In genomic region chr4:136462086-136462838, GRCm38 (mm10) we compare ENCODE assay signal across 8 mouse cellular contexts. TPM values are rescaled to one million over a fixed set of nuclear protein-coding genes. Genes with fewer than 3 reads are reported as not detected.
DNase-seq lines count a peak whose midpoint lies in the region; ATAC-seq and TF ChIP-seq lines count a peak whose summit lies in the region.

Gene 6030445D17Rik, plus strand, starts transcription at chr4:136462250.

- H3K9me3 ChIP-seq in heart, embryonic 13.5 days, result no peaks in the 10 kb centered on the region
- H3K9me3 ChIP-seq in kidney, embryonic 16.5 days (ENCODE audit: low read length), result no peaks in the 10 kb centered on the region
- no peaks in the 10 kb centered on the region for H3K9me3 ChIP-seq in liver, embryonic 15.5 days (replicated peaks)
- H3K9me3 ChIP-seq in neural tube, embryonic 12.5 days, result no peaks in the 10 kb centered on the region

- H3K27ac ChIP-seq in bone marrow macrophage, adult 2 months (ENCODE audit: insufficient read depth, low read depth, low read length), result no peak within 1 kb of the TSS
- peak within 1 kb of the TSS; percentile 85 for H3K27ac ChIP-seq in heart, embryonic 13.5 days (replicated peaks)
- peak within 1 kb of the TSS; percentile 84 for H3K27ac ChIP-seq in kidney, embryonic 16.5 days (ENCODE audit: low read length)
- H3K27ac ChIP-seq in liver, embryonic 15.5 days (replicated peaks), result 0 out of 2 replicates have a peak within 1 kb of the TSS, but pooled peaks have one; percentile 33
- H3K27ac ChIP-seq in neural tube, embryonic 12.5 days, result no peak within 1 kb of the TSS
- H3K27ac ChIP-seq in testis, adult 2 months (ENCODE audit: control insufficient read depth, insufficient read depth, low read depth, low read length), result peak within 1 kb of the TSS; percentile 85

- no peak for TF ChIP-seq CTCF in C2C12 (IDR thresholded peaks at IDR 0.05; ENCODE audit: control insufficient read depth, insufficient read depth, insufficient read length)
- no peak for TF ChIP-seq CTCF in bone marrow macrophage, adult 2 months (IDR thresholded peaks at IDR 0.05; ENCODE audit: low read depth, low read length)
- TF ChIP-seq CTCF in testis, adult 2 months (IDR thresholded peaks at IDR 0.05; ENCODE audit: control insufficient read depth, insufficient read depth, insufficient replicate concordance, low read depth, low read length), result no peak

- peak; percentile 35 for DNase-seq in fibroblast of lung, adult 2 months (ENCODE audit: low read depth)

- ATAC-seq in heart, embryonic 13.5 days (ENCODE audit: extremely low read depth, insufficient number of reproducible peaks, low FRiP score, low TSS enrichment), result peak; percentile 65
- peak; percentile 73 for ATAC-seq in kidney, embryonic 16.5 days (ENCODE audit: low FRiP score, low TSS enrichment)
- ATAC-seq in liver, embryonic 15.5 days (ENCODE audit: insufficient read depth), result peak; percentile 59
- peak; percentile 61; the same call in 1 of the 2 replicates for ATAC-seq in neural tube, embryonic 12.5 days (ENCODE audit: low FRiP score, low read depth)

- H3K36me3 ChIP-seq in C2C12 (ENCODE audit: control insufficient read depth, insufficient read depth), result no peaks in the 10 kb centered on the region
- H3K36me3 ChIP-seq in heart, embryonic 13.5 days, result no peaks in the 10 kb centered on the region
- no peaks in the 10 kb centered on the region for H3K36me3 ChIP-seq in kidney, embryonic 16.5 days (ENCODE audit: insufficient read depth, low read length)
- H3K36me3 ChIP-seq in liver, embryonic 15.5 days (replicated peaks), result no peaks in the 10 kb centered on the region
- H3K36me3 ChIP-seq in neural tube, embryonic 12.5 days, result no peaks in the 10 kb centered on the region
- no peaks in the 10 kb centered on the region for H3K36me3 ChIP-seq in testis, adult 2 months (ENCODE audit: control insufficient read depth, insufficient read depth, low read length)

- no peaks in the 10 kb centered on the region for H3K79me3 ChIP-seq in C2C12 (ENCODE audit: low read depth)

- H3K79me2 ChIP-seq in C2C12 (ENCODE audit: control insufficient read depth, insufficient read depth), result no peaks in the 10 kb centered on the region

- peak within 1 kb of the TSS; percentile 34 for H3K4me3 ChIP-seq in C2C12 (ENCODE audit: insufficient read depth, poor library complexity, severe bottlenecking)
- H3K4me3 ChIP-seq in bone marrow macrophage, adult 2 months (ENCODE audit: insufficient read depth, low read length), result peak within 1 kb of the TSS; percentile 67
- peak within 1 kb of the TSS; percentile 67 for H3K4me3 ChIP-seq in heart, embryonic 13.5 days
- H3K4me3 ChIP-seq in kidney, embryonic 16.5 days (ENCODE audit: low read length), result peak within 1 kb of the TSS; percentile 61
- peak within 1 kb of the TSS; percentile 56 for H3K4me3 ChIP-seq in liver, embryonic 15.5 days (replicated peaks)
- peak within 1 kb of the TSS; percentile 64 for H3K4me3 ChIP-seq in neural tube, embryonic 12.5 days
- H3K4me3 ChIP-seq in testis, adult 2 months (ENCODE audit: control insufficient read depth, low read depth, low read length), result peak within 1 kb of the TSS; percentile 86

- under 1% methylated on average over 59 of the region's 64 CpGs for WGBS in heart, embryonic 13.5 days
- under 1% methylated on average over 58 of the region's 64 CpGs for WGBS in kidney, embryonic 16.5 days
- 3% methylated on average over 64 of the region's 64 CpGs for WGBS in liver, embryonic 15.5 days (ENCODE audit: insufficient replicate concordance)
- under 1% methylated on average over 61 of the region's 64 CpGs for WGBS in neural tube, embryonic 12.5 days

- peak within 1 kb of the TSS; percentile 88 for H3ac ChIP-seq in C2C12 (ENCODE audit: control insufficient read depth, insufficient read length, low read depth)

- peaks cover 9% of the 10 kb centered on the region for H3K4me1 ChIP-seq in bone marrow macrophage, adult 2 months (ENCODE audit: control insufficient read depth, insufficient read depth, low read length)
- H3K4me1 ChIP-seq in heart, embryonic 13.5 days, result peaks cover 40% of the 10 kb centered on the region
- peaks cover 30% of the 10 kb centered on the region for H3K4me1 ChIP-seq in kidney, embryonic 16.5 days (ENCODE audit: insufficient read depth, low read length)
- peaks cover 9% of the 10 kb centered on the region; the same call in 1 of the 2 replicates for H3K4me1 ChIP-seq in liver, embryonic 15.5 days (replicated peaks)
- H3K4me1 ChIP-seq in neural tube, embryonic 12.5 days, result peaks cover 23% of the 10 kb centered on the region
- peaks cover 8% of the 10 kb centered on the region for H3K4me1 ChIP-seq in testis, adult 2 months (ENCODE audit: control insufficient read depth, insufficient read depth, low read length)

- peak within 1 kb of the TSS; percentile 92 for H3K4me2 ChIP-seq in heart, embryonic 13.5 days
- H3K4me2 ChIP-seq in kidney, embryonic 16.5 days (replicated peaks; ENCODE audit: low read depth, low read length), result peak within 1 kb of the TSS; percentile 90
- H3K4me2 ChIP-seq in liver, embryonic 15.5 days, result peak within 1 kb of the TSS; percentile 78
- peak within 1 kb of the TSS; percentile 98 for H3K4me2 ChIP-seq in neural tube, embryonic 12.5 days (replicated peaks)

- H3K9ac ChIP-seq in heart, embryonic 13.5 days, result peak within 1 kb of the TSS; percentile 81
- H3K9ac ChIP-seq in kidney, embryonic 16.5 days (replicated peaks; ENCODE audit: low read length), result peak within 1 kb of the TSS; percentile 79
- H3K9ac ChIP-seq in liver, embryonic 15.5 days, result peak within 1 kb of the TSS; percentile 21; the same call in 1 of the 2 replicates
- peak within 1 kb of the TSS; percentile 74 for H3K9ac ChIP-seq in neural tube, embryonic 12.5 days

- no peaks in the 10 kb centered on the region for H3K27me3 ChIP-seq in C2C12 (ENCODE audit: control insufficient read depth, insufficient read depth, insufficient read length)
- H3K27me3 ChIP-seq in heart, embryonic 13.5 days (replicated peaks), result peaks cover 23% of the 10 kb centered on the region
- peaks cover 5% of the 10 kb centered on the region; the same call in 1 of the 2 replicates for H3K27me3 ChIP-seq in kidney, embryonic 16.5 days (ENCODE audit: insufficient read depth, low read length)
- peaks cover 68% of the 10 kb centered on the region for H3K27me3 ChIP-seq in liver, embryonic 15.5 days
- H3K27me3 ChIP-seq in neural tube, embryonic 12.5 days (replicated peaks), result peaks cover 25% of the 10 kb centered on the region
- no peaks in the 10 kb centered on the region for H3K27me3 ChIP-seq in testis, adult 2 months (ENCODE audit: control insufficient read depth, insufficient read depth, low read length)

- no peak for TF ChIP-seq POLR2A in bone marrow macrophage, adult 2 months (IDR thresholded peaks at IDR 0.05; ENCODE audit: borderline replicate concordance, low read depth, low read length)
- no peak for TF ChIP-seq POLR2A in testis, adult 2 months (IDR thresholded peaks at IDR 0.05; ENCODE audit: control insufficient read depth, low read depth, low read length)

TF ChIP-seq in C2C12, 6 proteins besides CTCF, POLR2A, EP300 and RAD21:
- TF ChIP-seq FOSL1 (IDR thresholded peaks at IDR 0.05; ENCODE audit: insufficient read depth, low read length, poor library complexity, severe bottlenecking) (no peak), MAX (IDR thresholded peaks at IDR 0.05) (peak; percentile 55), MYOD1 (IDR thresholded peaks at IDR 0.05; ENCODE audit: control insufficient read depth, insufficient read length, low read depth) (no peak), MYOG (IDR thresholded peaks at IDR 0.05; ENCODE audit: control insufficient read depth, extremely low read depth, insufficient read length) (no peak), CEBPB (IDR thresholded peaks at IDR 0.05; ENCODE audit: low read depth) (no peak)

RNA-seq across cellular contexts. Expression of gene 6030445D17Rik, which starts in this region (rescaled TPM):
- polyA plus RNA-seq in C2C12 (2012; fragmentation: generic; extraction: Trizol), result 0.46 TPM
- polyA plus RNA-seq in bone marrow macrophage, adult 2 months (2012; ENCODE audit: insufficient read depth, insufficient read length, missing spikeins), result not detected in 2 replicates
- 0.17 TPM in 1 of 2 replicates, not detected in the other for polyA plus RNA-seq in heart, embryonic 13.5 days (2015; fragmentation: Nextera tagmentation; extraction: Ambion mirVana)
- 0.35 and 0.46 TPM in 2 replicates for polyA plus RNA-seq in kidney, embryonic 16.5 days (2015; fragmentation: Nextera tagmentation; extraction: Ambion mirVana)
- polyA plus RNA-seq in liver, embryonic 15.5 days (2015; fragmentation: Nextera tagmentation; extraction: Ambion mirVana), result 0.08 and 0.10 TPM in 2 replicates
- 0.32 TPM in 1 of 2 replicates, not detected in the other for polyA plus RNA-seq in neural tube, embryonic 12.5 days (2016; fragmentation: Nextera tagmentation; extraction: Ambion mirVana)
- polyA plus RNA-seq in testis, adult 2 months (2012; rRNA removed), result not detected in 2 replicates

Comparison
In these comparisons a context has a peak if more than half of its experiments do, and no peak if none do; other contexts are left out.
1. Peak in ATAC-seq, H3K4me3 ChIP-seq, H3K27ac ChIP-seq, H3K9ac ChIP-seq and H3K4me2 ChIP-seq in heart, embryonic 13.5 days; RNA of the gene not detected or under 1 TPM.
2. Peak in ATAC-seq, H3K4me3 ChIP-seq, H3K27ac ChIP-seq, H3K9ac ChIP-seq and H3K4me2 ChIP-seq in kidney, embryonic 16.5 days; RNA of the gene not detected or under 1 TPM.
3. Peak in ATAC-seq, H3K4me3 ChIP-seq, H3K27ac ChIP-seq, H3K9ac ChIP-seq and H3K4me2 ChIP-seq in liver, embryonic 15.5 days; RNA of the gene not detected or under 1 TPM.
4. Peak in ATAC-seq, H3K4me3 ChIP-seq, H3K9ac ChIP-seq and H3K4me2 ChIP-seq in neural tube, embryonic 12.5 days; RNA of the gene not detected or under 1 TPM.
5. H3K4me3 ChIP-seq: peak in every context shown above with its lines; median percentile 86 in testis, adult 2 months; 67 in bone marrow macrophage, adult 2 months; 67 in heart, embryonic 13.5 days; 64 in neural tube, embryonic 12.5 days; 61 in kidney, embryonic 16.5 days; 56 in liver, embryonic 15.5 days; 34 in C2C12.
6. H3K9ac ChIP-seq: peak in every context shown above with its lines; median percentile 81 in heart, embryonic 13.5 days; 79 in kidney, embryonic 16.5 days; 74 in neural tube, embryonic 12.5 days; 21 in liver, embryonic 15.5 days.